19 mouse cellular contexts compared by ENCODE assay signal in the genomic region with DNA sequence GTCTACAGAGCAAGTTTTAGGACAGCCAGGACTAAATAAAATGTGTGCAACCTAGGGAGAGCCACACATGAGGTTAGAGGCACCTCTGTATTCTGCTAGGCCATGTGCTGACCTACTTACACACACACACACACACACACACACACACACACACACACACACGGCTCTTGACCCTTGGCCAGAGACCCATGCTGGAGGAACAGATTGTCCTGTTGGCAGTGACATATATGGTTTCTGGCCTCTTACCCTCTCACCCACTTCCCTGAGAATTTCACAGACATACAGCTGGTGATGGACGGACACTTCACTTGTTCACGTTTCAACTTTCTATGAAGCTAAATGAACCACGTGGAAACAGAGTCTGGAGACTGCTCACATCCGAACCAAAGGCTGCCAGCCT. TPM values are rescaled to one million over a fixed set of nuclear protein-coding genes. Genes with fewer than 3 reads are reported as not detected.
DNase-seq lines count a peak whose midpoint lies in the region; ATAC-seq and TF ChIP-seq lines count a peak whose summit lies in the region.
"Had no signal": no experiment of that assay in that cellular context is flagged by ENCODE, and none has a peak within 500 bp of the region (broad histone marks: within the 10 kb centered on the region; RNA-seq: fewer than 3 reads in every experiment).

No protein-coding gene starts in this region.

- H3K36me3 ChIP-seq in midbrain, embryonic 13.5 days, result peaks cover 34% of the 10 kb centered on the region
- peaks cover 27% of the 10 kb centered on the region for H3K36me3 ChIP-seq in hindbrain, postnatal 0 days (ENCODE audit: insufficient read depth, low read length)
- H3K36me3 ChIP-seq: limb, embryonic 15.5 days had no signal

- no peak overlapping the region for H3K9ac ChIP-seq in midbrain, embryonic 13.5 days (replicated peaks)
- no peak overlapping the region for H3K9ac ChIP-seq in hindbrain, postnatal 0 days (replicated peaks; ENCODE audit: low read length)
- H3K9ac ChIP-seq: embryonic facial prominence, embryonic 13.5 days; forebrain, postnatal 0 days; limb, embryonic 15.5 days had no signal

- H3K9me3 ChIP-seq in midbrain, embryonic 13.5 days, result no peaks in the 10 kb centered on the region
- no peaks in the 10 kb centered on the region for H3K9me3 ChIP-seq in hindbrain, postnatal 0 days (ENCODE audit: low read length)
- H3K9me3 ChIP-seq: embryonic facial prominence, embryonic 13.5 days; limb, embryonic 15.5 days had no signal

- H3K4me2 ChIP-seq in midbrain, embryonic 13.5 days (replicated peaks), result no peak overlapping the region
- no peak overlapping the region for H3K4me2 ChIP-seq in hindbrain, postnatal 0 days (ENCODE audit: low read depth, low read length)
- H3K4me2 ChIP-seq: embryonic facial prominence, embryonic 13.5 days; limb, embryonic 15.5 days had no signal

- no peak for TF ChIP-seq CTCF in layer of hippocampus, adult 2 months (conservative IDR thresholded peaks at IDR 0.05)
- TF ChIP-seq CTCF in hindbrain, postnatal 0 days (IDR thresholded peaks at IDR 0.05; ENCODE audit: low read depth), result no peak

- no peak for ATAC-seq in midbrain, embryonic 13.5 days
- no peak for ATAC-seq in hindbrain, postnatal 0 days
- ATAC-seq: forebrain, postnatal 0 days had no signal

- 94% methylated on average over 5 of the region's 5 CpGs for WGBS in midbrain, embryonic 13.5 days
- 76% methylated on average over 5 of the region's 5 CpGs for WGBS in hindbrain, postnatal 0 days

- H3K27ac ChIP-seq in layer of hippocampus, adult 2 months, result peak overlapping the region; percentile 84; the same call in 1 of the 2 replicates
- no peak overlapping the region for H3K27ac ChIP-seq in midbrain, embryonic 13.5 days
- H3K27ac ChIP-seq in hindbrain, postnatal 0 days, result no peak overlapping the region
- H3K27ac ChIP-seq: embryonic facial prominence, embryonic 13.5 days; limb, embryonic 15.5 days had no signal

- no peaks in the 10 kb centered on the region for H3K4me1 ChIP-seq in midbrain, embryonic 13.5 days (replicated peaks)
- 0 out of 2 replicates have a peak, but pooled peaks cover 8% of the 10 kb centered on the region for H3K4me1 ChIP-seq in hindbrain, postnatal 0 days (ENCODE audit: insufficient read depth, low read length)

- H3K27me3 ChIP-seq in midbrain, embryonic 13.5 days, result no peaks in the 10 kb centered on the region
- H3K27me3 ChIP-seq in hindbrain, postnatal 0 days (ENCODE audit: insufficient read depth, low read length), result no peaks in the 10 kb centered on the region
- H3K27me3 ChIP-seq: embryonic facial prominence, embryonic 13.5 days; limb, embryonic 15.5 days had no signal

- DNase-seq in cerebellum, adult 9-10 months, result peak; percentile 80
- DNase-seq in cerebellum, adult 8-10 months, result no peak
- no peak for DNase-seq in layer of hippocampus, adult 2 months (ENCODE audit: low spot score in 2 of 2)
- no peak for DNase-seq in layer of hippocampus, adult 18-20 months (ENCODE audit: low spot score in 2 of 2)
- DNase-seq in cerebellum, adult 9-11 months, result peak; percentile 74
- peak; percentile 67 for DNase-seq in skeletal muscle tissue, adult 2 months (ENCODE audit: low read depth, low spot score)
- DNase-seq in hindbrain, postnatal 0 days (ENCODE audit: low spot score), result no peak
- DNase-seq: forebrain, postnatal 0 days; heart, postnatal 4 days; kidney, adult 8-10 months; kidney, postnatal 25 days; lung, adult 2 months; lung, postnatal 4 days; midbrain, embryonic 14.5 days; right cerebral cortex, adult 18-20 months had no signal

- no peak overlapping the region for H3K4me3 ChIP-seq in layer of hippocampus, adult 2 months
- H3K4me3 ChIP-seq in midbrain, embryonic 13.5 days (replicated peaks), result no peak overlapping the region
- H3K4me3 ChIP-seq in hindbrain, postnatal 0 days (ENCODE audit: low read length), result no peak overlapping the region
- H3K4me3 ChIP-seq: embryonic facial prominence, embryonic 13.5 days; limb, embryonic 15.5 days had no signal

RNA-seq across cellular contexts. Expression of gene Scn3b, which starts 49.8 kb away (rescaled TPM):
- total RNA-seq in layer of hippocampus, adult 2 months (2021), result 100 to 1,000 TPM; 254 to 266 TPM
- total RNA-seq in layer of hippocampus, adult 18-20 months (2021), result 100 to 1,000 TPM; 232 to 260 TPM
- polyA plus RNA-seq in midbrain, embryonic 13.5 days (2015; fragmentation: Nextera tagmentation; extraction: Ambion mirVana), result 86.5 and 89.4 TPM in 2 replicates
- total RNA-seq in hindbrain, postnatal 0 days (2014; rRNA removed), result 154 and 159 TPM in 2 replicates
- 94.5 and 109 TPM in 2 replicates for polyA plus RNA-seq in hindbrain, postnatal 0 days (2015; fragmentation: Nextera tagmentation; extraction: Ambion mirVana)
- polyA plus RNA-seq: C2C12 had no signal

Comparison
In these comparisons a context has a peak if more than half of its experiments do, and no peak if none do; other contexts are left out.
1. DNase-seq: peak in cerebellum, adult 9-10 months (single experiment), cerebellum, adult 9-11 months (single experiment) and skeletal muscle tissue, adult 2 months (single experiment); none in cerebellum, adult 8-10 months (single experiment), layer of hippocampus, adult 2 months (0 of 2), layer of hippocampus, adult 18-20 months (0 of 2) and hindbrain, postnatal 0 days (single experiment).